Mouse (Mus musculus) small intestine, adult 2 months (tissue): ENCODE data around the gene Samd4.

Experiments used
- CTCF ChIP-seq: fragments of 200-500 bp; IDR thresholded peaks from 2 replicates; pipeline ENCODE4 v1.5.1; 2012; ENCODE audit warnings: low read depth, mild to moderate bottlenecking, control low read depth, inconsistent platforms, low read length, moderate library complexity, mixed read lengths; ENCODE audit not compliant: insufficient replicate concordance, insufficient read length; ENCODE audit errors: extremely low read depth
- POLR2A ChIP-seq: fragments of 200-500 bp; IDR thresholded peaks from 2 replicates; pipeline ENCODE4 v1.6.1; 2012; ENCODE audit warnings: low read depth, mild to moderate bottlenecking, control low read depth, inconsistent platforms, low read length, moderate library complexity

- TF ChIP-seq POLR2A (no peak), CTCF (no peak)
Observed at GRCm38 (mm10) chr14:46975969-46976368, 93.3 kb downstream of the Samd4 start.
